Mouse (Mus musculus) neural tube, embryonic 12.5 days (tissue): ENCODE measurements around the gene Trmt1. TPM values are rescaled to one million over a fixed set of nuclear protein-coding genes. Genes with fewer than 3 reads are reported as not detected.

ENCODE experiments used
- ATAC-seq: fragments of 200-750 bp; cut with Nextera tagmentation; 2 replicates; pipeline ENCODE4 v1.8.0; 2017; ENCODE audit warnings: low read depth, mild to moderate bottlenecking, moderate TSS enrichment, moderate library complexity; ENCODE audit not compliant: low FRiP score
- H3K27ac ChIP-seq: fragments of 300-500 bp; sonication (generic); 2 replicates; pipeline ENCODE4 v1.5.1; 2016
- H3K27me3 ChIP-seq: fragments of 300-500 bp; sonication (generic); replicated peaks from 2 replicates; pipeline ENCODE4 v1.6.1; 2016; ENCODE audit warnings: mild to moderate bottlenecking
- H3K36me3 ChIP-seq: fragments of 300-500 bp; sonication (generic); 2 replicates; pipeline ENCODE4 v1.6.1; 2016; ENCODE audit warnings: mild to moderate bottlenecking
- H3K4me1 ChIP-seq: fragments of 300-500 bp; sonication (generic); 2 replicates; pipeline ENCODE4 v1.6.1; 2016
- H3K4me2 ChIP-seq: fragments of 300-500 bp; sonication (generic); replicated peaks from 2 replicates; pipeline ENCODE4 v1.6.1; 2016; ENCODE audit warnings: mild to moderate bottlenecking
- H3K4me3 ChIP-seq: fragments of 300-500 bp; sonication (generic); 2 replicates; pipeline ENCODE4 v1.5.1; 2016
- H3K9ac ChIP-seq: fragments of 300-500 bp; sonication (generic); 2 replicates; pipeline ENCODE4 v1.6.1; 2016; ENCODE audit warnings: mild to moderate bottlenecking
- H3K9me3 ChIP-seq: fragments of 300-500 bp; sonication (generic); 2 replicates; pipeline ENCODE4 v1.6.1; 2016; ENCODE audit warnings: mild to moderate bottlenecking
- WGBS: fragments of 180-500 bp; shearing (Covaris S2); methylation state at CpG from one replicate; pipeline ENCODE4 v1.1.7; 2016; 5-methylcytosine and 5-hydroxymethylcytosine counted together
- polyA plus RNA-seq: library from polyadenylated mRNA; unstranded; fragments of >200 nt; fragmentation: Nextera tagmentation; extraction: Ambion mirVana; gene quantifications from 2 replicates; pipeline ENCODE4 v1.2.1, GENCODE M21; 2016

Gene Trmt1
- polyA plus RNA-seq, 1 experiment from 2014 or later: 58.5 TPM

- peaks cover 42% of the 10 kb centered on the region for H3K27me3 ChIP-seq
- no peak overlapping the region for H3K4me3 ChIP-seq
- H3K4me2 ChIP-seq: no peak overlapping the region
- H3K36me3 ChIP-seq: peaks cover 2% of the 10 kb centered on the region; the same call in 1 of the 2 replicates
- peaks cover 53% of the 10 kb centered on the region for H3K4me1 ChIP-seq
- 70% methylated on average over 11 of the region's 11 CpGs for WGBS
- no peak overlapping the region for H3K9ac ChIP-seq
- ATAC-seq: no peak
- H3K9me3 ChIP-seq: no peaks in the 10 kb centered on the region
- 0 out of 2 replicates have a peak overlapping the region, but pooled peaks have one; percentile 57 for H3K27ac ChIP-seq
These were observed 45.5 kb downstream of the Trmt1 start for GRCm38 (mm10) chr8:84731371-84732177.

- no peak overlapping the region for H3K4me3 ChIP-seq
- no peak for ATAC-seq
- no peak overlapping the region for H3K27ac ChIP-seq
- H3K4me2 ChIP-seq: no peak overlapping the region
- no peaks in the 10 kb centered on the region for H3K36me3 ChIP-seq
- H3K9ac ChIP-seq: no peak overlapping the region; the same call in 1 of the 2 replicates
- peaks cover 51% of the 10 kb centered on the region for H3K27me3 ChIP-seq
- no peaks in the 10 kb centered on the region for H3K9me3 ChIP-seq
- peaks cover 55% of the 10 kb centered on the region for H3K4me1 ChIP-seq
- WGBS: 77% methylated on average over 5 of the region's 5 CpGs
These were observed 46.4 kb downstream of the Trmt1 start for GRCm38 (mm10) chr8:84732545-84732944.

GRCm38 (mm10) chr8:84732996-84733395 lies 46.9 kb downstream of the Trmt1 start:
- Histone ChIP-seq H3K36me3 (no peaks in the 10 kb centered on the region), H3K27me3 (peaks cover 55% of the 10 kb centered on the region), H3K27ac (no peak overlapping the region), H3K9me3 (no peaks in the 10 kb centered on the region), H3K9ac (no peak overlapping the region; the same call in 1 of the 2 replicates), H3K4me2 (no peak overlapping the region), H3K4me3 (no peak overlapping the region), H3K4me1 (peaks cover 55% of the 10 kb centered on the region)
- no peak for ATAC-seq
- WGBS: 50% methylated on average over 6 of the region's 6 CpGs

- WGBS: 89% methylated on average over 6 of the region's 6 CpGs
- H3K4me1 ChIP-seq: peaks cover 55% of the 10 kb centered on the region
- no peak overlapping the region for H3K4me2 ChIP-seq
- H3K4me3 ChIP-seq: no peak overlapping the region
- H3K27ac ChIP-seq: no peak overlapping the region
- no peaks in the 10 kb centered on the region for H3K36me3 ChIP-seq
- H3K9ac ChIP-seq: no peak overlapping the region
- no peak for ATAC-seq
- H3K9me3 ChIP-seq: no peaks in the 10 kb centered on the region
- H3K27me3 ChIP-seq: peaks cover 61% of the 10 kb centered on the region
These were observed 47.9 kb downstream of the Trmt1 start for GRCm38 (mm10) chr8:84733959-84734358.

GRCm38 (mm10) chr8:84734680-84735079 lies 48.6 kb downstream of the Trmt1 start:
- Histone ChIP-seq H3K27ac (no peak overlapping the region), H3K9me3 (no peaks in the 10 kb centered on the region), H3K27me3 (peaks cover 68% of the 10 kb centered on the region), H3K4me3 (no peak overlapping the region), H3K36me3 (no peaks in the 10 kb centered on the region), H3K4me1 (peaks cover 62% of the 10 kb centered on the region), H3K9ac (no peak overlapping the region), H3K4me2 (no peak overlapping the region)
- no peak for ATAC-seq
- WGBS: 88% methylated on average over 2 of the region's 2 CpGs

GRCm38 (mm10) chr8:84735597-84735996 lies 49.5 kb downstream of the Trmt1 start:
- no peak overlapping the region for H3K27ac ChIP-seq
- H3K4me3 ChIP-seq: no peak overlapping the region
- ATAC-seq: no peak
- peaks cover 66% of the 10 kb centered on the region for H3K4me1 ChIP-seq
- H3K9ac ChIP-seq: no peak overlapping the region
- no peaks in the 10 kb centered on the region for H3K36me3 ChIP-seq
- 55% methylated on average over 2 of the region's 2 CpGs for WGBS
- H3K9me3 ChIP-seq: no peaks in the 10 kb centered on the region
- peaks cover 77% of the 10 kb centered on the region for H3K27me3 ChIP-seq
- H3K4me2 ChIP-seq: no peak overlapping the region

- H3K4me3 ChIP-seq: no peak overlapping the region
- ATAC-seq: no peak
- no peaks in the 10 kb centered on the region for H3K9me3 ChIP-seq
- no peak overlapping the region for H3K27ac ChIP-seq
- peaks cover 63% of the 10 kb centered on the region for H3K4me1 ChIP-seq
- H3K36me3 ChIP-seq: no peaks in the 10 kb centered on the region
- H3K9ac ChIP-seq: no peak overlapping the region
- H3K4me2 ChIP-seq: no peak overlapping the region
- 79% methylated on average over 4 of the region's 4 CpGs for WGBS
- peaks cover 87% of the 10 kb centered on the region for H3K27me3 ChIP-seq
These were observed 50.4 kb downstream of the Trmt1 start for GRCm38 (mm10) chr8:84736521-84736920.

- H3K27me3 ChIP-seq: peaks cover 90% of the 10 kb centered on the region
- no peaks in the 10 kb centered on the region; the same call in 1 of the 2 replicates for H3K36me3 ChIP-seq
- 0 out of 2 replicates have a peak, but pooled peaks have one; percentile 35 for ATAC-seq
- peak overlapping the region; percentile 32 for H3K4me2 ChIP-seq
- H3K9ac ChIP-seq: no peak overlapping the region
- no peak overlapping the region for H3K4me3 ChIP-seq
- H3K4me1 ChIP-seq: peaks cover 63% of the 10 kb centered on the region
- WGBS: 2% methylated on average over 16 of the region's 16 CpGs
- no peaks in the 10 kb centered on the region for H3K9me3 ChIP-seq
- H3K27ac ChIP-seq: no peak overlapping the region
These were observed 51.5 kb downstream of the Trmt1 start for GRCm38 (mm10) chr8:84737608-84738007.

- H3K4me1 ChIP-seq: peaks cover 63% of the 10 kb centered on the region
These were observed 52.2 kb downstream of the Trmt1 start for GRCm38 (mm10) chr8:84738266-84738665.

GRCm38 (mm10) chr8:84738715-84739400 lies 52.8 kb downstream of the Trmt1 start:
- peaks cover 90% of the 10 kb centered on the region for H3K27me3 ChIP-seq
- no peak overlapping the region for H3K4me3 ChIP-seq
- no peaks in the 10 kb centered on the region for H3K9me3 ChIP-seq
- peak overlapping the region; percentile 32; the same call in 1 of the 2 replicates for H3K4me2 ChIP-seq
- no peak for ATAC-seq
- no peaks in the 10 kb centered on the region; the same call in 1 of the 2 replicates for H3K36me3 ChIP-seq
- peak overlapping the region; percentile 17; the same call in 1 of the 2 replicates for H3K9ac ChIP-seq
- peaks cover 67% of the 10 kb centered on the region for H3K4me1 ChIP-seq
- H3K27ac ChIP-seq: no peak overlapping the region
- 38% methylated on average over 10 of the region's 10 CpGs for WGBS

More at GRCm38 (mm10) chr8:84738266-84738665, 52.2 kb downstream of the Trmt1 start:
- no peak for ATAC-seq
- Histone ChIP-seq H3K4me2 (peak overlapping the region; percentile 32), H3K9ac (0 out of 2 replicates have a peak overlapping the region, but pooled peaks have one; percentile 17), H3K27ac (no peak overlapping the region), H3K4me3 (no peak overlapping the region), H3K27me3 (peaks cover 86% of the 10 kb centered on the region), H3K36me3 (no peaks in the 10 kb centered on the region; the same call in 1 of the 2 replicates), H3K9me3 (no peaks in the 10 kb centered on the region)
- 4% methylated on average over 10 of the region's 10 CpGs for WGBS

- Histone ChIP-seq H3K36me3 (no peaks in the 10 kb centered on the region; the same call in 1 of the 2 replicates), H3K4me3 (no peak overlapping the region), H3K4me1 (peaks cover 72% of the 10 kb centered on the region), H3K27ac (no peak overlapping the region), H3K27me3 (peaks cover 93% of the 10 kb centered on the region), H3K4me2 (no peak overlapping the region), H3K9ac (peak overlapping the region; percentile 10; the same call in 1 of the 2 replicates), H3K9me3 (no peaks in the 10 kb centered on the region)
- no peak for ATAC-seq
- WGBS: 0% methylated on average over 1 of the region's 1 CpGs
These were observed 53.3 kb downstream of the Trmt1 start for GRCm38 (mm10) chr8:84739401-84739742.
